Mouse (Mus musculus) adrenal gland, postnatal 25 days (tissue): ENCODE results near the gene Stat3. TPM values are rescaled to one million over a fixed set of nuclear protein-coding genes. Genes with fewer than 3 reads are reported as not detected.

Source experiments
- DNase-seq: peaks from one replicate; pipeline ENCODE4 v3.0.0; 2021; ENCODE audit warnings: mixed read lengths
- total RNA-seq: library from RNA; stranded (reverse); gene quantifications from 2 replicates; pipeline ENCODE4 v1.2.3, GENCODE M21; 2021

Gene Stat3
- total RNA-seq, 1 experiment from 2014 or later = 81.5 TPM

DNA sequence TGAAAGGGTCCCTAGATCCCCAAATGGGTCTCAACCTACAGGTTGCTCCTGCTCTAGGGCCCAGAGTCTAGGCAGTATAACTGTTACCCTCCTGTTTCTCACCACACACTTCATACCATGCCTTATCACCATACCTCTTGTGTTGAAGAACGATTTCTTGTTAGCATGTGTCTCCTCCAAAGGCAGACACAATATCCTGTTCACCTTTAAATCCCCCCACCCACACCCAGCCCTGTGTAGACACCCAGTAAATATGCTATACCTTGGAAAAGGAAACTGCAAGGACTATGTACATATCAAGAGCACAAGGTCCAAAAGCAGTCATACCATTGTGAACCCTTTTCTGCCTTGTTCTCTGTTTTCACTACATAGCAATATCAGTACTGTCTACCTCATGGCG, 87.3 kb downstream of the Stat3 start:
- no peak for DNase-seq

DNA sequence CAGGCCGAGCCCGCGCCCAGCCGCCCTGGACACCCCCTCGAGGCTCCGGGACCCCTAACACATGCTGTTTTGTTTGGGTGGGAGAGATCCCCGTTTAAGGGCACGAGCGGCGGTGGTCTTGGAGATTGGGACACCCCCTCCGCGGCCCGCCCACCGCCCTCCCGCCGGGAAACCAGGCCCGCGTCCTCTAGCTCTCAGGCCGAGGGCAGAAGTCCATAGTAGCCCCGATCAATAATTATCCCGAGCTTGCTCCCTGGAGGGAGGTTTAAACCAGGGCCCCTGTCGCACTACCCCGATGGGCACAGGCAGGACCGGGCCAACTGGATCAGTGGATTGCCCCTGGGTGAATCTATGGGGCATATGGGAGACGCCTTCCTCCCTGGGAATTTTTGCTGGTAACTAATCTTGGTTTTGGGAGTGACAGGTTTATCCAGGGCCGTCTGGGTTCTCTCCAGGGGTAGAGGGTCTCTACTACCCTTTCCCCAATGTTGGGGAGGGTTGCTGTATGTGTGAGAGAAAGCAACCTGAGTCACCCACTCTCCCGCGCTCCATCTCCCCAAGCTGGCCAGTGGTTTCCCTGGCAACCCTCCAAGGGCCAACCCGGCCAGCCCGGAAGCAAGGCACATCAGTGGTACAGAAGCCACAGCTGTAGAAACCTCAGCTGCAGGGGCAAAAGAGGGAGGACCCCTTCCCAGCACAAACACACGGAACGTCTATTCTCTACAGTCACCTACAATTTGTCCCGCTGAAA, 88.4 kb downstream of the Stat3 start:
- DNase-seq = peak; percentile 86

- peak; percentile 81 for DNase-seq
Measured at GRCm38 (mm10) chr11:100850038-100850777, 89.1 kb downstream of the Stat3 start, which contains the start of gene Stat5b. Gene Stat5b, minus strand, starts transcription at chr11:100850724.

DNA sequence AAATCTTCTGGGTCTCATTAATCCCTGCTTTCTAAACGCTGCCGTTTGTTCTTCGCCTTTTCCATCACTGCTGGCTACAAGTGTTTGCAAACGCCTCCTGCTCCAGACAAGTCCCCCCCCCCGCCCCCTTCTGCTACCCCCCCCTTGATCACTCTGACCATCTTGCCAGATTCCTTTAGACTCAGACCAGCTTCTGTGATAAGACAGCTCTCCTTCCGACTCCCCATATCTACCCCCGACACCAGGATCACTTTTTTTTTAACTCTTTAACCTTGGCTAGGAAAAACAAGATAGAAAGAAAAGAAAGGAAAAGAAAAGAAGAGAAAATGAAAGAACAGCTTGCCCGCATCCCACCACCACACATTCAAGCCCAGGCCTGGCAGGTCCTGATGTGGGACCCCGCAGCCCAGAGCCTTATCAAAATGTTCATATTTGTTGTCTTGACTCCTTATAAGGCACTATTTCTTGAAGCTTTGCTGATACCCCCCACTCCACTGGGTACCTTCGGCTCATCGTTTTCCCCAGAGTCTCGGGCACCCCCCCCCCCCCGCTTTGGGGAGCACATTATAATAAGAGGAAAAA, 89.8 kb downstream of the Stat3 start:
- DNase-seq = no peak

GRCm38 (mm10) chr11:100848789-100849379, 90.5 kb downstream of the Stat3 start:
- no peak for DNase-seq

GRCm38 (mm10) chr11:100848080-100848479, 91.3 kb downstream of the Stat3 start:
- no peak for DNase-seq

DNA sequence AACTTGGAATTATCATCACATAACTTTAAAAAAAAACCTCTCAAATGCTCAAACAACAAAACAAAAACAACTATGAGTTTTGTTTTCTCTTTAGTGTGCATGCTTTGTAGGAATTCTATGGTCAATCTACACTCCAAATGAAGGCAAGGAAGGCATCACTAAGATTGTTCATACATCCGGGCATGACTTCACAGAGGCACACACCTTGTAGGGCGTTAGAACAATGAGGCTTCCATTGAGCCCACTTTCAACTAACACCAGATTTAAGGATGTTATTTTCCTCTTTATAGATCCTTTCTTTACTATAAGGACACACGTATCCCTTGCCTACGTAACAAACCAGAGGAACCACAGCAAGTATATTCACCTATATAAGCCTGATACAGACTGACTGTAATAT, 91.8 kb downstream of the Stat3 start:
- DNase-seq = no peak

- DNase-seq = no peak
Measured at GRCm38 (mm10) chr11:100845793-100846192, 93.5 kb downstream of the Stat3 start.

DNA sequence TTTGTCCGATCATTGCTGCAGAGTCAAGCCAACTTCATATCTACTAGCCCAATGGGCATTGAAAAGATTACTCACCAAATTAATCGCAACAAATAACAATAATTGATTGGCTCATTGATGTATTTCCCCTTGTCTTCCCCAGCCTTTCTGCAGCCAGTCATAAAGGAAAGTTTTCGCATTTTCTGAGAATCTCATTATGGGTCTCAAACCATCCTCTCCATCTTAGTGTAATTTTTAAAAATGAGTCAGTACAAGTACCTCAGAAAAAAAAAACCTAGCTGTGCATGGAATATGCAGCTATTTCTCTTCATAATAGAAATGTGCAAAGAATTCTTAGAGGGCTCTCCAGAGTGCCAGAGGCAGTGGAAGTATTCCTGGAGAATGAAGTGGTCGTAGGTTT, 95.2 kb downstream of the Stat3 start:
- no peak for DNase-seq

GRCm38 (mm10) chr11:100843070-100843669, 96.2 kb downstream of the Stat3 start:
- no peak for DNase-seq

- DNase-seq = no peak
Measured at GRCm38 (mm10) chr11:100842025-100842424, 97.3 kb downstream of the Stat3 start.

DNA sequence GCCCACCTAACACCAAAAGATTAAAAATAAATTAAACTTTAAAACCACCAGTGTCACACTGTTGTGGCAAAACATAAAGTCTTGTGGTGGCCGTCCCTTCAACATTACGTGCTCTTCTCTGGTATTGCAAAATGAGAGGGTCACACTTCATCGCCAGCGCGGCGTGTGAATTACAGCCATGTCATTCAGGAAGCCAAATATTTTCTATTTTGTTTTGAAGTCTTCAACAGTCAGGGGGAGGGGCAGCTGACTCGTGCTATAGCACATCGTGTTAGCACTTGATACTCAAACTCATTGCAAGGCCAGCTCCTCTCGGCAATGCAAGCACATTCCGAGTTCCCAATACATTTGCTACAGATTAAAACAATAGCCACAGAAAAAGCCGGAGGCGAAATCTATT, 98.5 kb downstream of the Stat3 start:
- DNase-seq = no peak

DNA sequence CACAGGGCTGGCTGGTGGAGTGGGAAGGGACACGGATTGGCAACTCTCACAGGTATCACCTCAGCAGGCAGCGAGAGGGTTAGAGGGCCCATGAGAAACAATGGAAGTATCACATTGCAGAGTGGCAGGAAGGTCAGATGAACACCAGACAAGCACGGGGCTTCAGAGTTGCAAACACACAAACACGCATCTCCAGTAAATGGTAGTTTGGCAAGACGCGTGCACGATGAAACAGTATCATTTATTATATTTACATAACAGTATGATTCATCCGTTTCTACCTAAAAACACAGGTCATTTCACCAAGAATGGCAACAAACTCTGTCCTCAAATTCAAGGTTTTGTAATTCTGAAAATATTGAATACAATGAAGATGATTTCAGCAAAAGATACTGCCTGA, 99.8 kb downstream of the Stat3 start:
- no peak for DNase-seq

DNA sequence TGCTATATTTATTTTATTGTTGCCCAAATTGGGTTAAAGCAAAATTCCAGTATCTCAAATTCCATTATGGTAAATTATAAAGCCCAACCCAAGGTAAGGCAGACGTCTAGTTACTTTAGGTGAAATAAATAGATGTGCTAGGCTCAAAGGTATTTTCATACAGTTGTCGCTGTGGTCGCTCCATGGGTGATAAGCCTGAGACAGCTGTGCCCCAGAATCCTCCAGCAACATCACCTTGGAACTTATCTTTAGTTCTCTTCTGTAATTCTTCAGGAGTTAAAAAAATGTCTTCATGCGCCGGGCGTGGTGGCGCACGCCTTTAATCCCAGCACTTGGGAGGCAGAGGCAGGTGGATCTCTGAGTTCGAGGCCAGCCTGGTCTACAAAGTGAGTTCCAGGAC, 100.4 kb downstream of the Stat3 start:
- no peak for DNase-seq

DNA sequence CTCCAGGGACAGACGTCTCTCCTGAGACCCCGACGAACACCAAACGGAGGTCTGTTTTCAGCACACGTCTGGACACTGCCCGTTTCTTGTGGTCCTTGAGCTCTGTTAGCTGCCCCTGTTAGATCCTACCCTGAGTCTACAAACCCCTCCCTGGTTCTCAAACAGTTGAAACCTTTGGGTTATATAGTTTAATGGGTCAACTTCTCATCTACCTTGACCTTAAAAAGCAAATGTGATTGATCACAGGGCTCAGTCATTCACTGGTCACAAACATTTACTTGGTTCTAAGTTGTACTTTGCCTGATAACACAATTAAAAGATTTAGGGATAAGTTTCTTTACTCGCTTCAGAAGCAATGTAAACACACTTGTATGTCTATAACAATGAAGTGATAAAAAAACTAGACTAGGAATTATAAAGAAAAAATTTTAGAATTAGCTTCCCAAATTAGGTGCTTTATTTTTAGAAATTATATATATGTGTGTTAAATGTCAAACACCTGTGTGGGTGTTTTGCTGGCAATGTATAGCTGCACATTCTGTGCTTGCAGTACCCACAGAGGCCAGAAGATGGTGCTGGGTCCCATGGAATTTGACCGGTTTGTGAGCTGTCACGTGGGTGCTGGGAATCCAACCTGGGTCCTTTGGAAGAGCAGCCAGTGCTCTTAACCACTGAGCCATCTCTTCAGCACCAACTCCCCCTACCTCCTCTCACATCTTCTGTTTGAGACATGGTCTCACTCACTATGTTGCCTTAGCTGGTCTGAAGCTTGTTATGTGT, 102.2 kb downstream of the Stat3 start:
- no peak for DNase-seq

Other genes starting within 250 kb of the Stat3 start
- gene Zfp385c, start 247.1 kb downstream of the Stat3 start, total RNA-seq = 0.43 TPM in 1 of 2 replicates, not detected in the other
- gene Dhx58, start 235.3 kb downstream of the Stat3 start, total RNA-seq = 47.4 and 63.8 TPM in 2 replicates
- gene Kat2a, start 227.1 kb downstream of the Stat3 start, total RNA-seq = 52.2 and 53.5 TPM in 2 replicates
- not detected in 2 replicates for gene Hspb9, start 225.7 kb downstream of the Stat3 start, total RNA-seq
- 160 and 171 TPM in 2 replicates for gene Rab5c, start 201.3 kb downstream of the Stat3 start, total RNA-seq
- 0.21 TPM in 1 of 2 replicates, not detected in the other for gene Kcnh4, start 179.6 kb downstream of the Stat3 start, total RNA-seq
- not detected in 2 replicates for gene Hcrt, start 176.6 kb downstream of the Stat3 start, total RNA-seq
- gene Ghdc, start 168.6 kb downstream of the Stat3 start, total RNA-seq = 21.0 and 32.1 TPM in 2 replicates
- gene Stat5b, start 88.8 kb downstream of the Stat3 start, total RNA-seq = 89.0 and 123 TPM in 2 replicates
- gene Stat5a, start 80.2 kb downstream of the Stat3 start, total RNA-seq = 43.8 and 54.5 TPM in 2 replicates
- gene Cavin1, start 31.3 kb upstream of the Stat3 start, total RNA-seq = 224 and 271 TPM in 2 replicates
- gene Atp6v0a1, start 69.9 kb upstream of the Stat3 start, total RNA-seq = 106 and 144 TPM in 2 replicates
- 39.3 and 54.1 TPM in 2 replicates for gene Naglu, start 130.5 kb upstream of the Stat3 start, total RNA-seq
- gene Hsd17b1, start 138.9 kb upstream of the Stat3 start, total RNA-seq = 2.6 and 3.3 TPM in 2 replicates
- gene Coasy, start 143.0 kb upstream of the Stat3 start, total RNA-seq = 93.5 and 115 TPM in 2 replicates
- 55.2 and 70.0 TPM in 2 replicates for gene Mlx, start 147.7 kb upstream of the Stat3 start, total RNA-seq
- gene Psmc3ip, start 155.9 kb upstream of the Stat3 start, total RNA-seq = 7.1 and 9.4 TPM in 2 replicates
- gene Retreg3, start 180.4 kb upstream of the Stat3 start, total RNA-seq = 53.5 and 64.1 TPM in 2 replicates
- 42.1 and 50.1 TPM in 2 replicates for gene Tubg1, start 180.4 kb upstream of the Stat3 start, total RNA-seq
- gene Tubg2, start 216.4 kb upstream of the Stat3 start, total RNA-seq = 5.7 and 6.4 TPM in 2 replicates
- gene Cntnap1, start 231.0 kb upstream of the Stat3 start, total RNA-seq = 6.6 and 9.1 TPM in 2 replicates
- gene Plekhh3, start 231.8 kb upstream of the Stat3 start, total RNA-seq = 31.1 and 36.4 TPM in 2 replicates
- 0.18 TPM in 1 of 2 replicates, not detected in the other for gene Ccr10, start 235.9 kb upstream of the Stat3 start, total RNA-seq